Comparison of ENCODE assay signal across 8 mouse cellular contexts in the genomic region with DNA sequence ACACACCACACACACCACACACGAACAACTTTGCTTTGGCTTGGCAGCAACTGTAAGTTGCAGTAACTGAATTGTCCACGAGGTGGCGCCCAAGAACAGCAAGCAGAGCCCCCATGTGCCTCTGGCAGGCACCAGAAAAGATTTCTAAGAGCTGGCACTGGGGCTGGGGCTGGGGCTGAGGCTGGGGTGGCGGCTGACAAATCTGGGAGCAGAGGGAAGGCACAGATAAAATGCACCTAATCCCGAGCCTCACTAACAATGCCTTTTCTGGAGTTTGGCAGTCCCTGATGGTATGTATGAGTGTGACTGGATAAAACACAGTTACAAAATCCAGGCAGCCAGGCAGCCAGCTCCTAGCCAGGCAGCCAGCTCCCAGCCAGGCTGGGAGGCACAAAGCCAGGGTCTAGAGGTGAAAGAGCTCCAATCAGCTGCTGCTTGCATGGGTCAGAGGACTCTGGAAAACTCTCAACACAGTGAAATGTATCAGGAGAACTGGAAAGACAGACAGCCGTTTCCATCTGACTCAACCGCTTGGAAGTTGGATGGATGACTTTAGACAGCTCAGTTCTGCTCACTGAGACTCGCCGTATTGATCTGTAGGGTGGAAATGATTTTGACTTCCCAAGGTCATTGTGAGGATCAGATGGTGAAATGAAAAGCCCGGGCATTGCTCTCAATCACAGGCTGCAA. TPM values are rescaled to one million over a fixed set of nuclear protein-coding genes. Genes with fewer than 3 reads are reported as not detected.
DNase-seq lines count a peak whose midpoint lies in the region; ATAC-seq and TF ChIP-seq lines count a peak whose summit lies in the region.

No protein-coding gene starts in this region.

- peak; percentile 66 for TF ChIP-seq CTCF in E14TG2a.4 (conservative IDR thresholded peaks at IDR 0.05; ENCODE audit: low read length)
- peak; percentile 77 for TF ChIP-seq CTCF in bone marrow macrophage, adult 2 months (IDR thresholded peaks at IDR 0.05; ENCODE audit: low read depth, low read length)
- peak; percentile 73 for TF ChIP-seq CTCF in layer of hippocampus, adult 2 months (conservative IDR thresholded peaks at IDR 0.05)

- H3K4me3 ChIP-seq in E14TG2a.4 (replicated peaks; ENCODE audit: low read length): no peak overlapping the region
- H3K4me3 ChIP-seq in bone marrow macrophage, adult 2 months (ENCODE audit: insufficient read depth, low read length): no peak overlapping the region
- H3K4me3 ChIP-seq in heart, embryonic 15.5 days: no peak overlapping the region
- no peak overlapping the region for H3K4me3 ChIP-seq in layer of hippocampus, adult 2 months

- no peaks in the 10 kb centered on the region for H3K27me3 ChIP-seq in E14TG2a.4 (ENCODE audit: insufficient read depth, low read length)
- no peaks in the 10 kb centered on the region for H3K27me3 ChIP-seq in heart, embryonic 15.5 days

- no peak overlapping the region for H3K4me2 ChIP-seq in heart, embryonic 15.5 days

- no peak for TF ChIP-seq POLR2A in bone marrow macrophage, adult 2 months (IDR thresholded peaks at IDR 0.05; ENCODE audit: borderline replicate concordance, low read depth, low read length)

- H3K9me3 ChIP-seq in E14TG2a.4 (ENCODE audit: low read length): no peaks in the 10 kb centered on the region
- no peaks in the 10 kb centered on the region for H3K9me3 ChIP-seq in heart, embryonic 15.5 days (replicated peaks)

- no peak overlapping the region for H3K27ac ChIP-seq in bone marrow macrophage, adult 2 months (ENCODE audit: insufficient read depth, low read depth, low read length)
- H3K27ac ChIP-seq in heart, embryonic 15.5 days: peak overlapping the region; percentile 83
- peak overlapping the region; percentile 32; the same call in 1 of the 2 replicates for H3K27ac ChIP-seq in layer of hippocampus, adult 2 months

- H3K9ac ChIP-seq in heart, embryonic 15.5 days: no peak overlapping the region

- H3K36me3 ChIP-seq in E14TG2a.4 (ENCODE audit: insufficient read depth, low read length): peaks cover 87% of the 10 kb centered on the region
- no peaks in the 10 kb centered on the region; the same call in 1 of the 2 replicates for H3K36me3 ChIP-seq in heart, embryonic 15.5 days

- 25% methylated on average over 10 of the region's 10 CpGs for WGBS in heart, embryonic 15.5 days

- peak; percentile 64 to 88 for DNase-seq in layer of hippocampus, adult 2 months (ENCODE audit: low spot score in 2 of 2)
- peak; percentile 77 for DNase-seq in lung, postnatal 25 days (ENCODE audit: low spot score)
- peak; percentile 72 for DNase-seq in retina, postnatal 7 days (ENCODE audit: low read depth, low spot score)
- peak; percentile 53 to 75 for DNase-seq in urinary bladder, adult 18-20 months (ENCODE audit: low spot score in 2 of 2)

- peak; percentile 80 for ATAC-seq in erythroblast, adult 5-6 weeks (replicated peaks; ENCODE audit: low FRiP score, poor library complexity, severe bottlenecking)
- ATAC-seq in heart, embryonic 15.5 days (replicated peaks; ENCODE audit: insufficient number of reproducible peaks, insufficient read depth, low FRiP score, low read depth): peak; percentile 69

- H3K4me1 ChIP-seq in E14TG2a.4 (replicated peaks; ENCODE audit: low read depth, low read length): peaks cover 71% of the 10 kb centered on the region
- no peaks in the 10 kb centered on the region for H3K4me1 ChIP-seq in bone marrow macrophage, adult 2 months (ENCODE audit: control insufficient read depth, insufficient read depth, low read length)
- H3K4me1 ChIP-seq in heart, embryonic 15.5 days (replicated peaks): peaks cover 22% of the 10 kb centered on the region

RNA-seq across cellular contexts. Expression of gene Tcea3, which starts 13.1 kb away (rescaled TPM):
- polyA plus RNA-seq in bone marrow macrophage, adult 2 months (2012; ENCODE audit: insufficient read depth, insufficient read length, missing spikeins): 6.9 and 7.8 TPM in 2 replicates
- total RNA-seq in erythroblast, adult 5-6 weeks (2015; ENCODE audit: low replicate concordance): not detected in 2 replicates
- not detected in 2 replicates for total RNA-seq in erythroblast, adult 5-6 weeks (2017; ENCODE audit: low replicate concordance)
- polyA plus RNA-seq in heart, embryonic 15.5 days (2015; fragmentation: Nextera tagmentation; extraction: Ambion mirVana): 47.7 and 61.6 TPM in 2 replicates
- not detected for total RNA-seq in layer of hippocampus, adult 2 months (2021)

RNA-seq across cellular contexts. Expression of gene Zfp46, which starts 23.8 kb away (rescaled TPM):
- polyA plus RNA-seq in bone marrow macrophage, adult 2 months (2012; ENCODE audit: insufficient read depth, insufficient read length, missing spikeins): 7.8 and 8.0 TPM in 2 replicates
- total RNA-seq in erythroblast, adult 5-6 weeks (2015; ENCODE audit: low replicate concordance): 2.5 and 2.7 TPM in 2 replicates
- 2.8 and 7.0 TPM in 2 replicates for total RNA-seq in erythroblast, adult 5-6 weeks (2017; ENCODE audit: low replicate concordance)
- polyA plus RNA-seq in heart, embryonic 15.5 days (2015; fragmentation: Nextera tagmentation; extraction: Ambion mirVana): 18.3 and 21.5 TPM in 2 replicates
- total RNA-seq in layer of hippocampus, adult 2 months (2021): 10 to 100 TPM; 44.2 to 49.0 TPM

RNA-seq across cellular contexts. Expression of gene Hnrnpr, which starts 50.1 kb away (rescaled TPM):
- polyA plus RNA-seq in bone marrow macrophage, adult 2 months (2012; ENCODE audit: insufficient read depth, insufficient read length, missing spikeins): 57.9 and 62.2 TPM in 2 replicates
- 41.1 and 67.9 TPM in 2 replicates for total RNA-seq in erythroblast, adult 5-6 weeks (2015; ENCODE audit: low replicate concordance)
- total RNA-seq in erythroblast, adult 5-6 weeks (2017; ENCODE audit: low replicate concordance): 112 and 119 TPM in 2 replicates
- polyA plus RNA-seq in heart, embryonic 15.5 days (2015; fragmentation: Nextera tagmentation; extraction: Ambion mirVana): 84.3 and 107 TPM in 2 replicates
- 100 to 1,000 TPM in 1 of 2 experiments, 10 to 100 TPM in 1; 91.6 to 102 TPM for total RNA-seq in layer of hippocampus, adult 2 months (2021)

RNA-seq across cellular contexts. Expression of gene Asap3, which starts 54.5 kb away (rescaled TPM):
- 0.37 and 0.78 TPM in 2 replicates for polyA plus RNA-seq in bone marrow macrophage, adult 2 months (2012; ENCODE audit: insufficient read depth, insufficient read length, missing spikeins)
- total RNA-seq in erythroblast, adult 5-6 weeks (2015; ENCODE audit: low replicate concordance): 0.19 TPM in 1 of 2 replicates, not detected in the other
- 0.43 TPM in 1 of 2 replicates, not detected in the other for total RNA-seq in erythroblast, adult 5-6 weeks (2017; ENCODE audit: low replicate concordance)
- 2.6 and 4.8 TPM in 2 replicates for polyA plus RNA-seq in heart, embryonic 15.5 days (2015; fragmentation: Nextera tagmentation; extraction: Ambion mirVana)
- total RNA-seq in layer of hippocampus, adult 2 months (2021): 1 to 10 TPM; 2.5 to 3.1 TPM

Comparison
In these comparisons a context has a peak if more than half of its experiments do, and no peak if none do; other contexts are left out.
1. RNA of gene Zfp46, which starts 23.8 kb away (total RNA-seq): 44.2 to 49.0 TPM in layer of hippocampus, adult 2 months; 2.5 to 7.0 TPM in erythroblast, adult 5-6 weeks; every median in the first group is over 4 times any median in the second.
2. Peak in every context shown above with its lines, with median percentiles within 50 percentile points of each other: CTCF ChIP-seq and DNase-seq.